Mouse (Mus musculus): Measurements from ENCODE around the gene Onecut3. TPM values are rescaled to one million over a fixed set of nuclear protein-coding genes. Genes with fewer than 3 reads are reported as not detected.

Gene Onecut3
- total and polyA plus RNA-seq, 2 experiments from 2014 or later, result 0.18 to 1.9 TPM

GRCm38 (mm10) chr10:80519287-80519686 is 24.7 kb downstream of the Onecut3 start:
- H3K9ac ChIP-seq, result no peak overlapping the region
- no peak for ATAC-seq
- TF ChIP-seq CTCF (IDR thresholded peaks at IDR 0.05; ENCODE audit: low read depth), result peak; percentile 34; the same call in 1 of the 2 replicates
- H3K27me3 ChIP-seq (ENCODE audit: insufficient read depth, low read length), result peaks cover 9% of the 10 kb centered on the region; the same call in 1 of the 2 replicates
- no peak overlapping the region for H3K4me3 ChIP-seq (ENCODE audit: low read depth, low read length)
- no peaks in the 10 kb centered on the region for H3K9me3 ChIP-seq (ENCODE audit: low read length)
- no peak overlapping the region for H3K4me2 ChIP-seq (ENCODE audit: low read depth)
- DNase-seq, result no peak
- WGBS, result 76% methylated on average over 2 of the region's 2 CpGs
- H3K27ac ChIP-seq (ENCODE audit: low read depth, low read length), result no peak overlapping the region
- H3K4me1 ChIP-seq (ENCODE audit: insufficient read depth), result no peaks in the 10 kb centered on the region
- no peaks in the 10 kb centered on the region for H3K36me3 ChIP-seq (ENCODE audit: insufficient read depth)

GRCm38 (mm10) chr10:80523299-80523698 is 28.7 kb downstream of the Onecut3 start:
- H3K9me3 ChIP-seq (ENCODE audit: low read length), result no peaks in the 10 kb centered on the region
- H3K4me1 ChIP-seq (ENCODE audit: insufficient read depth), result no peaks in the 10 kb centered on the region
- no peak for DNase-seq
- WGBS, result 92% methylated on average over 7 of the region's 7 CpGs
- H3K4me2 ChIP-seq (ENCODE audit: low read depth), result no peak overlapping the region
- no peak overlapping the region for H3K9ac ChIP-seq
- peak; percentile 37; the same call in 1 of the 2 replicates for TF ChIP-seq CTCF (IDR thresholded peaks at IDR 0.05; ENCODE audit: low read depth)
- H3K27me3 ChIP-seq (ENCODE audit: insufficient read depth, low read length), result no peaks in the 10 kb centered on the region
- ATAC-seq, result no peak
- H3K27ac ChIP-seq (ENCODE audit: low read depth, low read length), result no peak overlapping the region
- no peak overlapping the region for H3K4me3 ChIP-seq (ENCODE audit: low read depth, low read length)
- no peaks in the 10 kb centered on the region for H3K36me3 ChIP-seq (ENCODE audit: insufficient read depth)

- ATAC-seq (peak; percentile 68), DNase-seq (peak; percentile 23)
- H3K9me3 ChIP-seq (ENCODE audit: low read length), result no peaks in the 10 kb centered on the region
- no peaks in the 10 kb centered on the region for H3K27me3 ChIP-seq (ENCODE audit: insufficient read depth, low read length)
- no peak for TF ChIP-seq CTCF (IDR thresholded peaks at IDR 0.05; ENCODE audit: low read depth)
- H3K9ac ChIP-seq, result no peak overlapping the region
- no peak overlapping the region for H3K27ac ChIP-seq (ENCODE audit: low read depth, low read length)
- no peak overlapping the region for H3K4me3 ChIP-seq (ENCODE audit: low read depth, low read length)
- no peaks in the 10 kb centered on the region for H3K36me3 ChIP-seq (ENCODE audit: insufficient read depth)
- no peaks in the 10 kb centered on the region for H3K4me1 ChIP-seq (ENCODE audit: insufficient read depth)
- 22% methylated on average over 9 of the region's 9 CpGs for WGBS
- no peak overlapping the region for H3K4me2 ChIP-seq (ENCODE audit: low read depth)
Observed at GRCm38 (mm10) chr10:80526172-80526571, 31.5 kb downstream of the Onecut3 start.

- TF ChIP-seq CTCF (IDR thresholded peaks at IDR 0.05; ENCODE audit: low read depth), result no peak
- Histone ChIP-seq H3K9ac (no peak overlapping the region), H3K4me3 (ENCODE audit: low read depth, low read length) (no peak overlapping the region), H3K4me1 (ENCODE audit: insufficient read depth) (no peaks in the 10 kb centered on the region; the same call in 1 of the 2 replicates), H3K9me3 (ENCODE audit: low read length) (no peaks in the 10 kb centered on the region), H3K27me3 (ENCODE audit: insufficient read depth, low read length) (no peaks in the 10 kb centered on the region; the same call in 1 of the 2 replicates), H3K4me2 (ENCODE audit: low read depth) (no peak overlapping the region), H3K27ac (ENCODE audit: low read depth, low read length) (no peak overlapping the region), H3K36me3 (ENCODE audit: insufficient read depth) (no peaks in the 10 kb centered on the region)
- WGBS, result 88% methylated on average over 11 of the region's 11 CpGs
- no peak for ATAC-seq
- no peak for DNase-seq
Observed at GRCm38 (mm10) chr10:80532783-80533182, 38.1 kb downstream of the Onecut3 start.

- ATAC-seq (no peak), DNase-seq (no peak)
- H3K9ac ChIP-seq, result no peak overlapping the region
- no peaks in the 10 kb centered on the region for H3K9me3 ChIP-seq (ENCODE audit: low read length)
- WGBS, result 22% methylated on average over 7 of the region's 7 CpGs
- H3K4me1 ChIP-seq (ENCODE audit: insufficient read depth), result no peaks in the 10 kb centered on the region; the same call in 1 of the 2 replicates
- H3K27ac ChIP-seq (ENCODE audit: low read depth, low read length), result no peak overlapping the region
- no peak overlapping the region for H3K4me3 ChIP-seq (ENCODE audit: low read depth, low read length)
- H3K27me3 ChIP-seq (ENCODE audit: insufficient read depth, low read length), result peaks cover 4% of the 10 kb centered on the region
- no peak overlapping the region for H3K4me2 ChIP-seq (ENCODE audit: low read depth)
- H3K36me3 ChIP-seq (ENCODE audit: insufficient read depth), result no peaks in the 10 kb centered on the region
- TF ChIP-seq CTCF (IDR thresholded peaks at IDR 0.05; ENCODE audit: low read depth), result no peak
Observed at GRCm38 (mm10) chr10:80533704-80534103, 39.1 kb downstream of the Onecut3 start.

- no peak for TF ChIP-seq CTCF (IDR thresholded peaks at IDR 0.05; ENCODE audit: low read depth)
Observed at GRCm38 (mm10) chr10:80535071-80535470, 40.4 kb downstream of the Onecut3 start.

GRCm38 (mm10) chr10:80535711-80536110 is 41.1 kb downstream of the Onecut3 start:
- ATAC-seq (no peak; the same call in 1 of the 2 replicates), DNase-seq (no peak)
- H3K9me3 ChIP-seq (ENCODE audit: low read length), result no peaks in the 10 kb centered on the region
- H3K4me2 ChIP-seq (ENCODE audit: low read depth), result peak overlapping the region; percentile 26; the same call in 1 of the 2 replicates
- H3K4me3 ChIP-seq (ENCODE audit: low read depth, low read length), result no peak overlapping the region
- TF ChIP-seq CTCF (IDR thresholded peaks at IDR 0.05; ENCODE audit: low read depth), result no peak
- no peak overlapping the region for H3K27ac ChIP-seq (ENCODE audit: low read depth, low read length)
- 14% methylated on average over 13 of the region's 13 CpGs for WGBS
- H3K36me3 ChIP-seq (ENCODE audit: insufficient read depth), result no peaks in the 10 kb centered on the region
- H3K9ac ChIP-seq, result no peak overlapping the region
- H3K4me1 ChIP-seq (ENCODE audit: insufficient read depth), result no peaks in the 10 kb centered on the region; the same call in 1 of the 2 replicates
- H3K27me3 ChIP-seq (ENCODE audit: insufficient read depth, low read length), result peaks cover 4% of the 10 kb centered on the region

More at GRCm38 (mm10) chr10:80535071-80535470, 40.4 kb downstream of the Onecut3 start:
- Histone ChIP-seq H3K27ac (ENCODE audit: low read depth, low read length) (no peak overlapping the region), H3K4me1 (ENCODE audit: insufficient read depth) (no peaks in the 10 kb centered on the region; the same call in 1 of the 2 replicates), H3K36me3 (ENCODE audit: insufficient read depth) (no peaks in the 10 kb centered on the region), H3K9me3 (ENCODE audit: low read length) (no peaks in the 10 kb centered on the region), H3K27me3 (ENCODE audit: insufficient read depth, low read length) (peaks cover 4% of the 10 kb centered on the region), H3K9ac (no peak overlapping the region), H3K4me3 (ENCODE audit: low read depth, low read length) (no peak overlapping the region; the same call in none of the 2 replicates), H3K4me2 (ENCODE audit: low read depth) (peak overlapping the region; percentile 26)
- DNase-seq, result no peak
- 11% methylated on average over 14 of the region's 14 CpGs for WGBS
- no peak for ATAC-seq

Measured in forebrain, postnatal 0 days (tissue).